Mouse (Mus musculus) thymus, adult 2 months (tissue): Measurements from ENCODE around the gene Pdcd1. TPM values are rescaled to one million over a fixed set of nuclear protein-coding genes. Genes with fewer than 3 reads are reported as not detected.
"Not testable (repeated sequence)": the region's sequence is repeated elsewhere in the genome, so short reads cannot be mapped to it uniquely, and the experiment has no call there.

Experiments used
- DNase-seq: peaks from one replicate; pipeline ENCODE4 v3.0.0; 2021
- H3K27ac ChIP-seq: fragments of 200-500 bp; 2 replicates; pipeline ENCODE4 v1.5.1; 2012; ENCODE audit warnings: low read length, control low read depth; ENCODE audit not compliant: control insufficient read depth, insufficient read depth
- H3K27me3 ChIP-seq: fragments of 200-500 bp; 2 replicates; pipeline ENCODE4 v1.6.1; 2012; ENCODE audit warnings: mild to moderate bottlenecking, low read length, moderate library complexity, mixed read lengths; ENCODE audit not compliant: control insufficient read depth, insufficient read depth
- H3K36me3 ChIP-seq: fragments of 200-500 bp; 2 replicates; pipeline ENCODE4 v1.6.1; 2012; ENCODE audit warnings: mild to moderate bottlenecking, low read length, moderate library complexity; ENCODE audit not compliant: control insufficient read depth, insufficient read depth
- H3K4me1 ChIP-seq: fragments of 200-500 bp; replicated peaks from 2 replicates; pipeline ENCODE4 v1.6.1; 2012; ENCODE audit warnings: low read length; ENCODE audit not compliant: control insufficient read depth, insufficient read depth
- H3K4me3 ChIP-seq: fragments of 200-500 bp; 2 replicates; pipeline ENCODE4 v1.5.1; 2012; ENCODE audit warnings: mild to moderate bottlenecking, low read length, control low read depth, moderate library complexity; ENCODE audit not compliant: control insufficient read depth, insufficient read depth
- CTCF ChIP-seq: fragments of 200-500 bp; IDR thresholded peaks from 2 replicates; pipeline ENCODE4 v1.5.1; 2012; ENCODE audit warnings: mild to moderate bottlenecking, control low read depth, low read length, moderate library complexity, borderline replicate concordance; ENCODE audit not compliant: control insufficient read depth, poor library complexity, insufficient read depth; ENCODE audit errors: extremely low read depth
- POLR2A ChIP-seq: fragments of 200-500 bp; IDR thresholded peaks from 2 replicates; pipeline ENCODE4 v1.6.1; 2012; ENCODE audit warnings: mild to moderate bottlenecking, low read length, control low read depth, moderate library complexity; ENCODE audit not compliant: control insufficient read depth, poor library complexity, insufficient read depth; ENCODE audit errors: extremely low read depth
- WGBS: fragments of 180-500 bp; shearing (Covaris S2); methylation state at CpG from one replicate; pipeline ENCODE4 v1.1.7; 2018; 5-methylcytosine and 5-hydroxymethylcytosine counted together
- polyA plus RNA-seq: library from polyadenylated mRNA; depleted of rRNA; stranded (reverse); fragments of >200 nt; gene quantifications from 2 replicates; pipeline ENCODE4 v1.2.3, GENCODE M21; 2012

The Pdcd1 gene
- polyA plus RNA-seq, 1 experiment, result 21.8 TPM

GRCm38 (mm10) chr1:94078835-94079440 is 26.6 kb upstream of the Pdcd1 start:
- DNase-seq, result peak; percentile 91
- TF ChIP-seq POLR2A, result no peak
- TF ChIP-seq CTCF, result peak; percentile 70; the same call in 1 of the 2 replicates
- WGBS, result 4% methylated on average over 9 of the region's 9 CpGs
- Histone ChIP-seq H3K27ac (no peak overlapping the region), H3K36me3 (no peaks in the 10 kb centered on the region), H3K4me1 (peaks cover 3% of the 10 kb centered on the region), H3K27me3 (no peaks in the 10 kb centered on the region), H3K4me3 (no peak overlapping the region)

DNA sequence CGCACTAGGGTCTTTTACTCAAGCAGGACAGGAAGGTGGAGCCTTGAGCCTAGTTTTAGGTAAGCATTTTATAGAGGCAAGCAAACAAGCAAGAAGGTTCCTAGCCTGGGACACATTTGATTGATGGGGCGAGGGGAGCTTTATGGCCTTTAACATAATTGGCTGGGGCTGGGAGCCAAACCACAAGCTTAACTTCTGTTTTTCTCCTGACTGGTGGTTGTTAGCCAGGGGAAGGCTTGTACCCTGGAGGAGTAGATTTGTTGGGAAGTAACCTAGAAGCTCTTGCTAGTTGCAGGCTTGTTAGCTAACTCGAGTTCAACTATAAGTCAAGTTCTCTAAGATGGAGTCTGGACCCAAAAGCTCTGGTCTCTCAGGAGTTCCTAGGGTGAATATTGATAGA is 26.0 kb upstream of the Pdcd1 start:
- no peak for DNase-seq
- Histone ChIP-seq H3K27ac (no peak overlapping the region), H3K4me3 (no peak overlapping the region), H3K4me1 (peaks cover 3% of the 10 kb centered on the region), H3K27me3 (no peaks in the 10 kb centered on the region), H3K36me3 (no peaks in the 10 kb centered on the region)
- TF ChIP-seq POLR2A (no peak), CTCF (no peak)
- WGBS, result 31% methylated on average over 3 of the region's 3 CpGs

DNA sequence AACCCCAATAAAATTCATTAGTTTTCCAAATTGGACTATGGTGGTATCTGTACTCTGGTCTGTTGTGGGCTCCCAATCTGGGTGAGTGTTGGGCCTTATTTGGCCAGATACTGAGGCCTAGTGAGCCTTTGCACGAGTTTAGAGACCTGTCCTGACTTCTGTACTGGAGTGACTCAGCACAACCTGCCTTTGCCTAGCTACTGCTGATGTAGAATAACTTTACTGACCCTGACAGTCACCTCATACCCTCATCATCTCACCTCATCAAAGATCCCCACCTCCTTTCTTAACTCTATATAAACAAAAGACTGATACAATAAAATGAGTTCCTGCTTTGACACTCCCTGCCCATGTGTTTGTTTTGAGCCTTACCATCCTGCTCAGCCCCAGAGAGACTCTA is 24.3 kb upstream of the Pdcd1 start:
- TF ChIP-seq POLR2A (no peak), CTCF (no peak)
- H3K27me3 ChIP-seq, result no peaks in the 10 kb centered on the region
- H3K4me1 ChIP-seq, result peaks cover 3% of the 10 kb centered on the region
- no peak for DNase-seq
- WGBS, result 26% methylated on average over 1 of the region's 1 CpGs
- H3K36me3 ChIP-seq, result no peaks in the 10 kb centered on the region
- H3K4me3 ChIP-seq, result no peak overlapping the region
- no peak overlapping the region for H3K27ac ChIP-seq

GRCm38 (mm10) chr1:94074756-94075155 is 22.4 kb upstream of the Pdcd1 start:
- no peak for TF ChIP-seq CTCF
- no peak for TF ChIP-seq POLR2A
- Histone ChIP-seq H3K4me3 (no peak overlapping the region), H3K36me3 (no peaks in the 10 kb centered on the region), H3K4me1 (peaks cover 3% of the 10 kb centered on the region), H3K27ac (no peak overlapping the region), H3K27me3 (no peaks in the 10 kb centered on the region)
- 27% methylated on average over 6 of the region's 6 CpGs for WGBS
- DNase-seq, result no peak

GRCm38 (mm10) chr1:94058281-94058680 is 5.9 kb upstream of the Pdcd1 start:
- not testable (repeated sequence) for H3K4me3 ChIP-seq, H3K27me3 ChIP-seq, H3K27ac ChIP-seq, H3K36me3 ChIP-seq, DNase-seq
- peaks cover 17% of the 10 kb centered on the region for H3K4me1 ChIP-seq
- 86% methylated on average over 1 of the region's 1 CpGs for WGBS

GRCm38 (mm10) chr1:94057401-94057800 is 5.0 kb upstream of the Pdcd1 start:
- H3K27ac ChIP-seq, result no peak overlapping the region
- 96% methylated on average over 2 of the region's 2 CpGs for WGBS
- H3K4me3 ChIP-seq, result no peak overlapping the region
- H3K36me3 ChIP-seq, result no peaks in the 10 kb centered on the region
- TF ChIP-seq POLR2A (no peak), CTCF (no peak)
- peaks cover 24% of the 10 kb centered on the region for H3K4me1 ChIP-seq
- H3K27me3 ChIP-seq, result no peaks in the 10 kb centered on the region
- DNase-seq, result no peak

- H3K4me1 ChIP-seq, result peaks cover 38% of the 10 kb centered on the region
- no peak for DNase-seq
- H3K27me3 ChIP-seq, result no peaks in the 10 kb centered on the region
- TF ChIP-seq CTCF (no peak), POLR2A (no peak)
- no peak overlapping the region for H3K4me3 ChIP-seq
- H3K27ac ChIP-seq, result no peak overlapping the region
- WGBS, result 18% methylated on average over 3 of the region's 3 CpGs
- no peaks in the 10 kb centered on the region for H3K36me3 ChIP-seq
Observed at GRCm38 (mm10) chr1:94055966-94056365, 3.6 kb upstream of the Pdcd1 start.
